Mouse (Mus musculus): ENCODE data around the gene Rundc3a. TPM values are rescaled to one million over a fixed set of nuclear protein-coding genes. Genes with fewer than 3 reads are reported as not detected.

Gene Rundc3a
- polyA plus RNA-seq, 1 experiment from 2014 or later = 9.2 TPM

GRCm38 (mm10) chr11:102417160-102417559 is 24.0 kb downstream of the Rundc3a start:
- Histone ChIP-seq H3K36me3 (no peaks in the 10 kb centered on the region), H3K4me1 (no peaks in the 10 kb centered on the region), H3K4me3 (replicated peaks) (no peak overlapping the region), H3K4me2 (no peak overlapping the region), H3K9me3 (no peaks in the 10 kb centered on the region), H3K27me3 (replicated peaks) (no peaks in the 10 kb centered on the region), H3K9ac (no peak overlapping the region), H3K27ac (no peak overlapping the region)
- WGBS = 63% methylated on average over 1 of the region's 1 CpGs
- no peak for ATAC-seq (ENCODE audit: insufficient read depth, low FRiP score, low read depth)

DNA sequence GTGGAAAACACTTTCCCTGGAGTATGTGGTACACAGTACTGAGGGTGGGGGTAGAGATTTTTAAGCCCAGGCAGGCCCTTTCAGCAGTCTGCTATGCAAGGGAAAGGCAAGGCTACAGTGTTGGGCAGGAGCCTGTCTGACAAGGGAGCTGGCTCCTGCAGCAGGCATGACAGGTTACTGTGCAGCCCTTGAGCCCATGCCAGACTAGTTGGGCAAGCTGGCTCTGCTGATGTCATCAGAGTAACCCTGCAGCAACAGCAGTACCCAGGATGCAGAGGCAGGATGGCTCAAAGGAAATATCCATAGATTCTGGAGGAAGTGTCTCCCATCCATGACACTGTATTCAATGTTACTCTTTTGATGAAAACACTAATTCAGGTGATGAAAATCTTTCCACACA is 25.7 kb downstream of the Rundc3a start:
- no peaks in the 10 kb centered on the region for H3K36me3 ChIP-seq

DNA sequence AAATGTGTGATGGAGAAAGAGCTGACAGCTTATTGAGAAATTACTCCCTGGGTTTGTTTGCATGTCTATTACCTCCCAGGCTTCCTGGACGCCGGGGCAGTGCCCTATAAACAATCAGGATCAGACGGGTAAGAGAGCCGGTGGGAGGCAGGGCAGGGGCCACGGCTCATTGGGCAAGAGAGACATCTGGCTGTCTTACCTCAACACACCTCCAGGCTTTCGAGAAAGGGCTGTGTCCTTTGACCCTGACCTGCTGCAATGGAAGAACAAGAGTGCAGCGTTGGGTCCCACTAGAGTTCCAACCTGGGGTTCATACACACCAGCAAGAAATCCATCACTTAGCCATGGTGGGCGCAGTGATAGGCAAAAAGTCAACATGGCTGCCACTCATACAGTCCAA is 28.4 kb downstream of the Rundc3a start:
- WGBS = 43% methylated on average over 8 of the region's 8 CpGs
- H3K27me3 ChIP-seq (replicated peaks) = no peaks in the 10 kb centered on the region
- no peak for ATAC-seq (ENCODE audit: insufficient read depth, low FRiP score, low read depth)

More for the DNA sequence above, 25.7 kb downstream of the Rundc3a start:
- H3K4me2 ChIP-seq = no peak overlapping the region
- H3K27me3 ChIP-seq (replicated peaks) = no peaks in the 10 kb centered on the region
- H3K9ac ChIP-seq = no peak overlapping the region
- no peak for ATAC-seq (ENCODE audit: insufficient read depth, low FRiP score, low read depth)
- H3K4me3 ChIP-seq (replicated peaks) = no peak overlapping the region
- H3K9me3 ChIP-seq = no peaks in the 10 kb centered on the region
- H3K4me1 ChIP-seq = no peaks in the 10 kb centered on the region
- H3K27ac ChIP-seq = no peak overlapping the region

DNA sequence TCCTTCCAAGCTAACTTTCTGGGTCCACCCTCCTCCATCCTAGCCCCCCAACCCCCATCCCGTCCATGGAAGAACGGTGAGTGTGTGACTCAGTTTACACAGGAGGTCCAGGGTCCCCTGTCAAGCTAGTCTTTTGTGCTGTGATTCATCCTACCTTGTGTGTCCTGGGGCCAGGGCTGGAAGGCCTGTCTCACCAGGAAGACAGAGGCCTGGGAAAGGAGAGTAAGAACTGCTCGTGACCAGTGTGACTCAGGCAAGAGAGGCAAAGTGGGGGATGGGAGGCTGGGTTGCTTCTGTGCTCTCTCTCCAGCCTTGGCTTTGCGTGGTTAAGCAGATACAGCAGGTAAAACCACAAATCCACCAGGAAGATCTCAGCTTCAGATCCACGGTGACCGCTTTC is 31.5 kb downstream of the Rundc3a start:
- no peak for ATAC-seq (ENCODE audit: insufficient read depth, low FRiP score, low read depth)
- Histone ChIP-seq H3K36me3 (no peaks in the 10 kb centered on the region), H3K9ac (no peak overlapping the region), H3K9me3 (no peaks in the 10 kb centered on the region), H3K27ac (no peak overlapping the region), H3K27me3 (replicated peaks) (no peaks in the 10 kb centered on the region), H3K4me3 (replicated peaks) (no peak overlapping the region), H3K4me2 (no peak overlapping the region), H3K4me1 (peaks cover 4% of the 10 kb centered on the region; the same call in 1 of the 2 replicates)
- WGBS = 73% methylated on average over 6 of the region's 6 CpGs

More for the DNA sequence above, 28.4 kb downstream of the Rundc3a start:
- Histone ChIP-seq H3K4me1 (no peaks in the 10 kb centered on the region), H3K27ac (no peak overlapping the region), H3K36me3 (no peaks in the 10 kb centered on the region), H3K4me2 (no peak overlapping the region), H3K9me3 (no peaks in the 10 kb centered on the region), H3K4me3 (replicated peaks) (no peak overlapping the region), H3K9ac (no peak overlapping the region)

DNA sequence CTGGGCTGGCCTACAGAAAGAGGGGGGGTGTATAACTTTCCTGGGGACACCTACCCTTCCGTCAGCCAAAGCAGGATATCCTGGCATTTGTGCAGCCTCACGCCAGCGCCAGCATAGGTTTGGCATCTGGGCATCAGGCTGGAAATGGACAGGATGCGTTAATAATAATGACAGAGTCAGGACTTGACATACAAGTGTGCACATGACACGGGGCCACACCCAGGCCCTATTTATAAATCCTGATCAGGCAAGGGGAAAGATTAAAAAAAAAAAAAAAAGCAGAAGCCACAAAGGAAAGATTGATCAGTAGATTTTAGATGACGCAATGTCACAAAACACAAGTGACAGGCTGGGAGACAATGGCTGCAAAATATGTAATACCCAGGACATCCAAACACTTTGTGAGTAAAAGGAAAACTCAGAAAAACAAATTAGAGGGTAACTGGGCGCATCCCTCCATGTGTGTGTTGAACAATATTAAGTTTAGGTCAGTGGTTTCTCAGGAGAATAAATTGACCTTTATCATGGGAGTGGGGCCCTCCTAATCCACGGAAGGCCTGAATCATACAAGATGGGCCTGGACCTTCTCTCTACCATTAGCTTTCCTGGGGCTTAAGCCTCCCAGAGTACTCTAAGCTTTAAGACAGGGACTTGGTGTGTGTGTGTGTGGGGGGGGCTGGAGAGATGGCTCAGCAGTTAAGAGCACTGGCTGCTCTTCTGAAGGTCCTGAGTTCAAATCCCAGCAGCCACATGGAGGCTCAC is 32.5 kb downstream of the Rundc3a start:
- WGBS = 70% methylated on average over 8 of the region's 8 CpGs
- no peaks in the 10 kb centered on the region for H3K9me3 ChIP-seq
- no peaks in the 10 kb centered on the region for H3K27me3 ChIP-seq (replicated peaks)
- no peak overlapping the region for H3K4me2 ChIP-seq
- no peak overlapping the region for H3K4me3 ChIP-seq (replicated peaks)
- no peak for ATAC-seq (ENCODE audit: insufficient read depth, low FRiP score, low read depth)
- H3K36me3 ChIP-seq = no peaks in the 10 kb centered on the region
- H3K4me1 ChIP-seq = peaks cover 6% of the 10 kb centered on the region; the same call in 1 of the 2 replicates
- H3K27ac ChIP-seq = no peak overlapping the region
- no peak overlapping the region for H3K9ac ChIP-seq

- Histone ChIP-seq H3K4me1 (peaks cover 17% of the 10 kb centered on the region), H3K4me2 (peak overlapping the region; percentile 90; the same call in 1 of the 2 replicates), H3K9me3 (no peaks in the 10 kb centered on the region), H3K27me3 (replicated peaks) (no peaks in the 10 kb centered on the region), H3K4me3 (replicated peaks) (peak overlapping the region; percentile 67; the same call in 1 of the 2 replicates), H3K27ac (no peak overlapping the region), H3K9ac (no peak overlapping the region), H3K36me3 (no peaks in the 10 kb centered on the region)
- 57% methylated on average over 8 of the region's 8 CpGs for WGBS
- no peak for ATAC-seq (ENCODE audit: insufficient read depth, low FRiP score, low read depth)
Measured at GRCm38 (mm10) chr11:102428981-102429540, 35.9 kb downstream of the Rundc3a start.

DNA sequence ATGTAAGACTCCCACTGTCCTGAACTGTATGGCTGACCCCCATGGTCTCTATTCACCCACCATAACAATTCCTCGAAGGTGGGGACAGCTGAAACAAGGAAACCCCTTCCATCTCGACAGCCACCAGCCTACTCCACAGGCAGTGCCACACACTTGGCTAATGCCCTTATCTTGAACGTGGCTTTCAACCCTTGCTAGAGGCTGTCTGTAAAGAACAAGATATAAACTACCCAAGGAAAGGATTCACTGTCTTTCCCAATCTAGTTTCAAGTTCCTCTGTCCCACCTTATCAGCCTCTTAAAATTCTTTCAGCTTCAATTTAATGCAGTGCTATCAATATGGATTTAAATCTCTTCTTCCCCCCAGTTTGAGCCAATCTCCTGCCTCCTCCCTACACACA is 36.3 kb downstream of the Rundc3a start:
- peak overlapping the region; percentile 90 for H3K4me2 ChIP-seq
- peak overlapping the region; percentile 67 for H3K4me3 ChIP-seq (replicated peaks)
- 35% methylated on average over 3 of the region's 3 CpGs for WGBS
- no peak overlapping the region for H3K9ac ChIP-seq
- no peaks in the 10 kb centered on the region for H3K27me3 ChIP-seq (replicated peaks)
- H3K9me3 ChIP-seq = no peaks in the 10 kb centered on the region
- H3K27ac ChIP-seq = peak overlapping the region; percentile 6
- H3K4me1 ChIP-seq = peaks cover 17% of the 10 kb centered on the region
- ATAC-seq (ENCODE audit: insufficient read depth, low FRiP score, low read depth) = no peak
- no peaks in the 10 kb centered on the region; the same call in 1 of the 2 replicates for H3K36me3 ChIP-seq

- Histone ChIP-seq H3K4me3 (replicated peaks) (peak within 1 kb of the TSS; percentile 67), H3K27ac (peak within 1 kb of the TSS; percentile 90), H3K9me3 (no peaks in the 10 kb centered on the region), H3K36me3 (peaks cover 7% of the 10 kb centered on the region), H3K4me2 (peak within 1 kb of the TSS; percentile 90), H3K27me3 (replicated peaks) (no peaks in the 10 kb centered on the region), H3K9ac (peak within 1 kb of the TSS; percentile 40), H3K4me1 (peaks cover 17% of the 10 kb centered on the region)
- WGBS = under 1% methylated on average over 29 of the region's 29 CpGs
- ATAC-seq (ENCODE audit: insufficient read depth, low FRiP score, low read depth) = peak; percentile 89
Measured at GRCm38 (mm10) chr11:102430121-102431017, 37.2 kb downstream of the Rundc3a start, which contains the start of gene Grn. Gene Grn, plus strand, starts transcription at chr11:102430315.

- H3K9ac ChIP-seq = peak overlapping the region; percentile 38
- no peaks in the 10 kb centered on the region for H3K27me3 ChIP-seq (replicated peaks)
- peaks cover 17% of the 10 kb centered on the region for H3K4me1 ChIP-seq
- H3K4me2 ChIP-seq = peak overlapping the region; percentile 90
- H3K4me3 ChIP-seq (replicated peaks) = peak overlapping the region; percentile 67
- H3K9me3 ChIP-seq = no peaks in the 10 kb centered on the region
- 0 out of 2 replicates have a peak, but pooled peaks have one; percentile 41 for ATAC-seq (ENCODE audit: insufficient read depth, low FRiP score, low read depth)
- H3K36me3 ChIP-seq = peaks cover 15% of the 10 kb centered on the region
- peak overlapping the region; percentile 90 for H3K27ac ChIP-seq
- WGBS = 0% methylated on average over 7 of the region's 7 CpGs
Measured at GRCm38 (mm10) chr11:102431018-102431645, 37.9 kb downstream of the Rundc3a start.

- H3K9me3 ChIP-seq = no peaks in the 10 kb centered on the region
- H3K4me2 ChIP-seq = peak overlapping the region; percentile 17
- peaks cover 17% of the 10 kb centered on the region for H3K36me3 ChIP-seq
- H3K27ac ChIP-seq = no peak overlapping the region
- 71% methylated on average over 3 of the region's 3 CpGs for WGBS
- no peak overlapping the region for H3K9ac ChIP-seq
- H3K27me3 ChIP-seq (replicated peaks) = no peaks in the 10 kb centered on the region
- peaks cover 17% of the 10 kb centered on the region for H3K4me1 ChIP-seq
- no peak overlapping the region for H3K4me3 ChIP-seq (replicated peaks)
- ATAC-seq (ENCODE audit: insufficient read depth, low FRiP score, low read depth) = no peak
Measured at GRCm38 (mm10) chr11:102431728-102432114, 38.5 kb downstream of the Rundc3a start.

DNA sequence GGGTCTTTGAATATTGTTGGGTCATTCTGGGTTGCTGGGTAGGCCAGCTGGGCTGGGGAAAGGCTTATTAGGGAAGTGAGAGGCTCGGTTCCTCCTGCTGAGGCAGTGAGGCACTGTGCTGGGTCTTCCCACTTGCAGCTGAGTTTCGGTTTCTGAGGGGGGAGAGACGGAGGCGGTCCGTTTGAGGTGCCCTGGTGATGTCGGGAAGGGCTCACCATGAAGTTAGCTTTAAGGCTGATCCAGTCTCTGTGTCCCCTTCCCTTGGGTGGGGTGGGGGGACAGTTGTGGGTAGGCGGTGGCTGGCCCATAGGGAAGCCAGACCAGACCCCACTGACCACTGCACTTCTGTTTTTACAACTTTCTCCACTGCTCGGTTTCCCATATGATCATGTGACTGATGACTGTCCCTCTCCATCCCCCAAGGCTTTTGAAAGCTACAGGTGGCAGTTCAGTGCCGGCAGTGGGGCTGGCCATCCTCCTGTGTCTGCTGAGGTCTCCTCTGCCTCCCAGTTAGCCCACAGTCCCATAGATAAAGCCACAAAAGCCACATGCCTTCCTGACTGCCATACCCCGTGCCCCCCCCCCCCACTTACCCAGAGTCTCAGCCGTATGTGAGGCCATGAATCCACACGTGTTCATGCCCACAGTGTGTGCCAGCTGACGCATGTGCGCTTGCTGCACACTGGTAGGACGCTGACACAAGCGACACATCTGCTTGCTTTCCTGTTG is 39.1 kb downstream of the Rundc3a start:
- peaks cover 17% of the 10 kb centered on the region for H3K36me3 ChIP-seq
- H3K9ac ChIP-seq = no peak overlapping the region
- no peaks in the 10 kb centered on the region for H3K27me3 ChIP-seq (replicated peaks)
- H3K27ac ChIP-seq = no peak overlapping the region
- H3K4me2 ChIP-seq = peak overlapping the region; percentile 17
- H3K9me3 ChIP-seq = no peaks in the 10 kb centered on the region
- no peak for ATAC-seq (ENCODE audit: insufficient read depth, low FRiP score, low read depth)
- 60% methylated on average over 16 of the region's 16 CpGs for WGBS
- peaks cover 21% of the 10 kb centered on the region for H3K4me1 ChIP-seq
- H3K4me3 ChIP-seq (replicated peaks) = no peak overlapping the region
